Mouse (Mus musculus) effector memory CD4-positive, alpha-beta T cell, adult 7 months (primary cell): ENCODE results near the gene Ctps2. TPM values are rescaled to one million over a fixed set of nuclear protein-coding genes. Genes with fewer than 3 reads are reported as not detected.

ENCODE experiments used
- polyA plus RNA-seq: library from polyadenylated mRNA; unstranded; fragments of 100-300 nt; shearing (Covaris generic); gene quantifications from one replicate; pipeline ENCODE4 v1.2.1, GENCODE M21; 2017

Ctps2 gene
- 192 TPM for polyA plus RNA-seq

GRCm38 (mm10) chrX:162900938-162901337 is at the start of gene Ctps2:
Gene Ctps2 (plus strand): TSS chrX:162901238.

GRCm38 (mm10) chrX:162887931-162888511 is 13.0 kb upstream of the Ctps2 start, which contains the start of gene Syap1:
Gene Syap1 (minus strand): TSS chrX:162888447.

GRCm38 (mm10) chrX:162964383-162964782 is 63.3 kb downstream of the Ctps2 start, which contains the start of gene S100g:
Gene S100g (minus strand): TSS chrX:162964599.

Other genes with a start within 250 kb of the Ctps2 start
- gene Rbbp7, start 140.8 kb upstream of the Ctps2 start, polyA plus RNA-seq, result 182 TPM
- 17.9 TPM for gene Txlng, start 71.8 kb upstream of the Ctps2 start, polyA plus RNA-seq
- gene Syap1, start 12.8 kb upstream of the Ctps2 start, polyA plus RNA-seq, result 47.3 TPM
- not detected for gene S100g, start 63.4 kb downstream of the Ctps2 start, polyA plus RNA-seq